Mouse (Mus musculus): ENCODE results near the gene Kera. TPM values are rescaled to one million over a fixed set of nuclear protein-coding genes. Genes with fewer than 3 reads are reported as not detected.

The Kera gene
- polyA plus RNA-seq (2017; shearing (Covaris generic)): not detected

DNA sequence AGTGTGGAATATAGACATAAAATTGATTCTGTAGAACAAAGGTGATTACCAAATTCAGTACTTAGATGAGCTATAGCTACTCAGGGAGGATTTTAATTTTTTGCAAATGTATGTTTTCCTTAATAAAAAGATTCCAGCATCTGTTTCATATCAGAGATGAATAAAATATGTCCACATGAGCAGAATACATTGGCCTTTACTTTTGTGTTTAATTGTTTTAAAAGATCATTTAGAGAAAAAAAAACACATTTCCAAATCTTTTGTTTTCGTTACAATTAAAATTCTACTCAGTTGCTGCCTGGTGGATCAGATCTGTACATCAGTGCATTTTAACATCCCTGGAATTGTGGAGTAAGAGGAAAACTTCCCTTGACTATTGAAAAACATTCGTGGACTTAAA lies at the start of gene Kera:
TSS of gene Kera (plus strand) at position 301 of the 400 bp plus-strand sequence.

DNA sequence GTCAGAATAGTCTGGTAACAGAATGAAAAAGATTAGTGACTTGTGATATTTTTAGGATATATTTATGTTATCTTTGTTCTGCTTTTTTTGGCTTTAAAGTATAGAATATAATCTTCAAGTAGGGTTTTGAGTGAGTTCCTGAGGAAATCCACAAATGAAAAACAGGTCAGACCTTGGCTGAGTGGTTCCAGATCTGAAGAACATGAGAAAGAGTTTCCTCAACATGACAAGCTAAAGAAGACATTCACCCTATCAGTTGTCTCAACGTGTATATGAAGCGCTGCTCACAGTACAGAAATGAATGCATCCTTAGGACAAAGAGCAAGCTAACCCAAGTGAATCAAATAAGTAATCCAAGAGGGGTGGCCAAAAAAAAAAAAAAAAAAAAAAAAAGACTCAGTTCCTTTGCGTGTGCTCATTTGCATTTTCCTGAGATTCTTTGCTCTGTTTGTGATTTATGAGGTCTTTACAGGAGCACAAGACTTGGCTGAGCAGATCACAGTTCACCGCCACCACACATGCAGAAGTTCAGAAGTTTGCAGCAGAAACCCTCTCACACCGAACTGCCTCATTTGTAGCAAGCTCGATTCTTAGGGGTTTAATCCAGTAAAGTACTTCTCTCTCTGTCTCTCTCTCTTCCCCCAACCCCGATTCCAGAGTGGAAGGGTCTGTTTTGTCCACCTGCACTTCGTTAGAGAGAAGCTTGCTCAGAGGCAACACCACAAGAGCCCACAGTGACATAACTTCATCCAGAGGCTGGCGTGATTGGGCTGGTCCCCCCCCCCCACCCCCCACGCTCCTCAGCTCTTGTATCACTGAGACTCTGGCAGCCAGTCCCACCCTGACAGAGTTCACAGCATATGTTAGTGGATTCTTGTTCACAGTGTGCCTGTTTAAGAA lies 41.5 kb upstream of the Kera start, which contains the start of gene Lum:
TSS of gene Lum (plus strand) at position 172 of the 900 bp plus-strand sequence.

DNA sequence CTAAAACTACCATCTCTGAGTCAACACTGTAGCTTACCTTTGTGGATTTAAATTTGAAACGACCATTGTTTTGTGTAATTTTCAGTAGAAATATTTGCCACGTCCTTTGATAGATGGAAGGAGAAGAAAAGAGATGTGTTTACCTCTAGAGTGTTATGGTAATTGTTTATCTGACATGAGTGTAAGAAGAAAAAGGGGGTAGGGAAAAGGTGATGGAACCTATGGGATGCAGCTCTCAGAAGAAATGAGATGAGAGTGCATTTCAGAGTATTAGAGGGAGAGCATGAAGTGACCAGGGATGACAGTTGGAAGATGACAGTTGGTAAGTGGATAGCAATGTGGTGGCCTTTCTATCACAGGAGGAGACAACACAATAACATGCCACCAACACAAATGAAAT lies 37.1 kb downstream of the Kera start, which contains the start of gene Epyc:
TSS of gene Epyc (plus strand) at position 301 of the 400 bp plus-strand sequence.

Other genes starting within 250 kb of the Kera start
- not detected for gene Dcn, start 127.3 kb upstream of the Kera start, polyA plus RNA-seq (2017; shearing (Covaris generic))
- not detected for gene Lum, start 41.8 kb upstream of the Kera start, polyA plus RNA-seq (2017; shearing (Covaris generic))
- not detected for gene Epyc, start 37.2 kb downstream of the Kera start, polyA plus RNA-seq (2017; shearing (Covaris generic))
- gene Ccer1, start 86.2 kb downstream of the Kera start, polyA plus RNA-seq (2017; shearing (Covaris generic)): not detected
- 0.32 TPM for gene C030005K15Rik, start 119.9 kb downstream of the Kera start, polyA plus RNA-seq (2017; shearing (Covaris generic))